Mouse (Mus musculus): Measurements from ENCODE around the gene Bcl2l15. TPM values are rescaled to one million over a fixed set of nuclear protein-coding genes. Genes with fewer than 3 reads are reported as not detected.
"Not testable (repeated sequence)": the region's sequence is repeated elsewhere in the genome, so short reads cannot be mapped to it uniquely, and the experiment has no call there.

Bcl2l15 gene
- polyA plus RNA-seq, 1 experiment from 2014 or later: 0.08 TPM

- no peak overlapping the region for H3K9ac ChIP-seq (ENCODE audit: low read depth, low read length)
- H3K27me3 ChIP-seq (ENCODE audit: insufficient read depth, low read length): no peaks in the 10 kb centered on the region
- H3K4me1 ChIP-seq (replicated peaks; ENCODE audit: insufficient read depth, low read length): no peaks in the 10 kb centered on the region
- no peak overlapping the region for H3K4me2 ChIP-seq (ENCODE audit: low read length)
- DNase-seq (ENCODE audit: low spot score) (no peak), ATAC-seq (replicated peaks; ENCODE audit: low FRiP score, low read depth) (no peak)
- no peaks in the 10 kb centered on the region for H3K36me3 ChIP-seq (ENCODE audit: insufficient read depth, low read length)
- H3K27ac ChIP-seq: no peak overlapping the region
- WGBS: 76% methylated on average over 3 of the region's 3 CpGs
- no peaks in the 10 kb centered on the region for H3K9me3 ChIP-seq (replicated peaks; ENCODE audit: low read length)
- TF ChIP-seq CTCF (IDR thresholded peaks at IDR 0.05; ENCODE audit: low read depth): no peak
- no peak overlapping the region for H3K4me3 ChIP-seq (replicated peaks; ENCODE audit: low read depth, low read length)
Observed at GRCm38 (mm10) chr3:103829036-103829435, 3.4 kb upstream of the Bcl2l15 start.

DNA sequence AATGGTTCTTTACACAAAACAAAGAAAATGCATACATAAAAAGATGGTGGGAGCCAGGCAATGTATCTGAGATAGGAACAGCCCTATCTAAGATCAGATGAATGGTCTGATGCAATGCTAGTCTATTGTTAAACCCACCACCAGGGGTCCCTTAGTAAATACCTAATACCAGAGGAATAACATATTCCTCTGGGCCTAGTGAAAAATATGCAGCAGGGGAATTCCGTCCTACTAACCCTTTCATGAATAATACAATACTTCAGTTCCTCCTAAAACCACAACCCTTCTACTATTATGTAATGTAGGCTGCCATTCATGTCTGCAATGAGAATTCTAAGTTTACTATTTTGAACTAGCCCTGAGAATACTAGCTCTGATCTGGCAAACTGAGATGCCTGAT, 1.7 kb upstream of the Bcl2l15 start:
- H3K4me1 ChIP-seq (replicated peaks; ENCODE audit: insufficient read depth, low read length); H3K9ac ChIP-seq (ENCODE audit: low read depth, low read length); H3K4me3 ChIP-seq (replicated peaks; ENCODE audit: low read depth, low read length); H3K9me3 ChIP-seq (replicated peaks; ENCODE audit: low read length); ATAC-seq (replicated peaks; ENCODE audit: low FRiP score, low read depth); H3K27ac ChIP-seq; H3K27me3 ChIP-seq (ENCODE audit: insufficient read depth, low read length); H3K4me2 ChIP-seq (ENCODE audit: low read length); H3K36me3 ChIP-seq (ENCODE audit: insufficient read depth, low read length): not testable (repeated sequence)
- 72% methylated on average over 1 of the region's 1 CpGs for WGBS
- TF ChIP-seq CTCF (IDR thresholded peaks at IDR 0.05; ENCODE audit: low read depth): peak; percentile 53
- peak; percentile 34 for DNase-seq (ENCODE audit: low spot score)

DNA sequence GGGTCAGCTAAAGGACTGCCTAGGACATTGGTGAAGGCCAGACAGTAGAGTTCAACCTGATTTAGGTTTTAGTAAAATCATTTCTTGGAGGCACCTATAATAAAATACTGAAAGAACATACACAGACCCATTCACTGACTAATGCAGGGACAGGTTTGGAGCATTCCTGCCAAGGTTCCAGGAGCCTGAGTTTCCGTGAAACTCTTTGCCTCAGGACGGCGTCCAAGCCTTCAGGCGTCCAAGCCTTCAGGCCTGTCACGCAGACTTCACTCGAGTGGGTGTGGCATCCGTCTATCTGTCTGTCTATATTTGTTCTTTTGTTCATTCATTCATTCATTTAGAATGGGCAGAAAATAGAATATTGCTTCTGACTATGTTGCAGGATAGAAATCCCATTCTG, 1.3 kb upstream of the Bcl2l15 start:
- Histone ChIP-seq H3K9me3 (replicated peaks; ENCODE audit: low read length) (no peaks in the 10 kb centered on the region), H3K4me1 (replicated peaks; ENCODE audit: insufficient read depth, low read length) (no peaks in the 10 kb centered on the region), H3K4me3 (replicated peaks; ENCODE audit: low read depth, low read length) (no peak overlapping the region), H3K27me3 (ENCODE audit: insufficient read depth, low read length) (no peaks in the 10 kb centered on the region), H3K27ac (no peak overlapping the region), H3K4me2 (ENCODE audit: low read length) (no peak overlapping the region), H3K9ac (ENCODE audit: low read depth, low read length) (no peak overlapping the region), H3K36me3 (ENCODE audit: insufficient read depth, low read length) (no peaks in the 10 kb centered on the region)
- DNase-seq (ENCODE audit: low spot score): no peak
- no peak for TF ChIP-seq CTCF (IDR thresholded peaks at IDR 0.05; ENCODE audit: low read depth)
- ATAC-seq (replicated peaks; ENCODE audit: low FRiP score, low read depth): no peak
- WGBS: 77% methylated on average over 7 of the region's 7 CpGs

DNA sequence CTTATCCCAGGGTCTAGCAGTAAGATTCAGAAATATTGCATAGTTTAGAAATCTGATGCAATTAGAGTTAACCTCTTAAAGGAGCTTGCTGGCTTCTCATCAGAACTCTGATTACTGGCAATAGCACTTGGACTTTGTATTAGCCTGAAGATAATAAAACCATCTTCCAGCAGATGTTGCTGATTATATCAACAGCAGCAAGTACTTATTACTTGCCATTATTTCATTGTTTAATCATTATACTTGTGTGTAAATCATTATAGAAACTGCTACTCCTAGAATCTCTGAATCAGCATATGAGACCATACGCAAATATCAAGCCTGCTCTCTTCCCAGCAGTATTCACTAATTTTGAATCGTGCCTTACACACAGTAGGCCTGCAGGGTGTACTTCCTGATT, 1.6 kb downstream of the Bcl2l15 start:
- Histone ChIP-seq H3K36me3 (ENCODE audit: insufficient read depth, low read length) (no peaks in the 10 kb centered on the region), H3K27ac (no peak overlapping the region), H3K4me3 (replicated peaks; ENCODE audit: low read depth, low read length) (no peak overlapping the region), H3K27me3 (ENCODE audit: insufficient read depth, low read length) (no peaks in the 10 kb centered on the region), H3K4me1 (replicated peaks; ENCODE audit: insufficient read depth, low read length) (no peaks in the 10 kb centered on the region), H3K9me3 (replicated peaks; ENCODE audit: low read length) (no peaks in the 10 kb centered on the region), H3K4me2 (ENCODE audit: low read length) (no peak overlapping the region), H3K9ac (ENCODE audit: low read depth, low read length) (no peak overlapping the region)
- 78% methylated on average over 2 of the region's 2 CpGs for WGBS
- no peak for ATAC-seq (replicated peaks; ENCODE audit: low FRiP score, low read depth)
- TF ChIP-seq CTCF (IDR thresholded peaks at IDR 0.05; ENCODE audit: low read depth): no peak
- no peak for DNase-seq (ENCODE audit: low spot score)

DNA sequence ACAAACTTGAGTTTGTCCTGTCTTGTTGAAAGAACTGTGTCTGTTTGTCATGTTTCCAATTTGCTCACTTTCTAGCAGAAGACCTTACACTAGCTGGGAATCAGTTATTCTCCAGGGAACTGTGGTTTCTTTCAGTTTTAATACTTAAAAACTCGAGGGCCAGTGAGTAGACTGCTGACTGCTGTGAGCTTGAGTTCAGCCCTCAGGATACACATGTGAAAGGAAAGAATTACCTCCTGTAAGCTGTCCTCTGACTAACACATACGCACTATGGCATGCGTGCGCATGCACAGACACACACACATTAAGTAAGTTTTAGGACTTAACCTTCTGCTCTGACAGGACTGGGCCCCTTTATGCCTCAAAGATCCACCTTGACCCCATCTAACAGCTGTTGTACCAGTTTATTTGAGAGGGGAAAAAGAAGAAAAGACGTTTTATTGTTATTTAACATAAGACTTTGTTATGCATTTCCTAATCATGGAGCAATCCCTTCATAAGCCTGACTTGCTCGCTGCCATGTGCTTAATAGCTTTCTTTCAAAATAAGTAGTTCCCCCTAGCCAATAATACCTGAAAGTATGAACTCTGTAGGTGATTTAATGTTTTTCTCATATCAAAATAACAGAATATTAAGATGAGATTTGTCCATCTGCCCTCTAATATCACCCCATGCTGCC, 3.0 kb downstream of the Bcl2l15 start:
- Histone ChIP-seq H3K4me3 (replicated peaks; ENCODE audit: low read depth, low read length) (no peak overlapping the region), H3K4me2 (ENCODE audit: low read length) (no peak overlapping the region), H3K9me3 (replicated peaks; ENCODE audit: low read length) (no peaks in the 10 kb centered on the region), H3K27me3 (ENCODE audit: insufficient read depth, low read length) (no peaks in the 10 kb centered on the region), H3K9ac (ENCODE audit: low read depth, low read length) (no peak overlapping the region), H3K4me1 (replicated peaks; ENCODE audit: insufficient read depth, low read length) (no peaks in the 10 kb centered on the region), H3K27ac (no peak overlapping the region), H3K36me3 (ENCODE audit: insufficient read depth, low read length) (no peaks in the 10 kb centered on the region)
- WGBS: 79% methylated on average over 6 of the region's 6 CpGs
- ATAC-seq (replicated peaks; ENCODE audit: low FRiP score, low read depth) (no peak), DNase-seq (ENCODE audit: low spot score) (no peak)
- no peak for TF ChIP-seq CTCF (IDR thresholded peaks at IDR 0.05; ENCODE audit: low read depth)

DNA sequence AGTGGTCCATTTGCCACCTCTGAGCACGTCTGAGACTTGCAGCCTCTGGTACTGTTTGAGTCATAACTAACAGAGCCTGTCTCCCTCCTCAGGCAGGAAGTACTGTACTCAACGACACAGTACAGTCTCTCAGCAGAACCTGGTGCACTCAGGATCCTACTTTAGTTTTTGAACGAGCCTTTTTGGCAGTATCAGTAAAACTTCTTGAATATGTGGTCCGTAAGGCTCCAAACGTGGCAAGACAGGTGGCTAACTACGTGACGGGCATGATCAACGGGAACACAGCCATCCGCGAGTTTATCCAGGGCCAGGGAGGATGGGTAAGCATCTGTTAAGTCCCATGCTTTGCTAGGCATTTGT, 3.5 kb downstream of the Bcl2l15 start:
- Histone ChIP-seq H3K36me3 (ENCODE audit: insufficient read depth, low read length) (no peaks in the 10 kb centered on the region), H3K27me3 (ENCODE audit: insufficient read depth, low read length) (no peaks in the 10 kb centered on the region), H3K4me3 (replicated peaks; ENCODE audit: low read depth, low read length) (no peak overlapping the region), H3K9me3 (replicated peaks; ENCODE audit: low read length) (no peaks in the 10 kb centered on the region), H3K27ac (no peak overlapping the region), H3K4me2 (ENCODE audit: low read length) (no peak overlapping the region), H3K4me1 (replicated peaks; ENCODE audit: insufficient read depth, low read length) (no peaks in the 10 kb centered on the region), H3K9ac (ENCODE audit: low read depth, low read length) (no peak overlapping the region)
- no peak for TF ChIP-seq CTCF (IDR thresholded peaks at IDR 0.05; ENCODE audit: low read depth)
- ATAC-seq (replicated peaks; ENCODE audit: low FRiP score, low read depth): no peak
- WGBS: 75% methylated on average over 10 of the region's 10 CpGs
- no peak for DNase-seq (ENCODE audit: low spot score)

GRCm38 (mm10) chr3:103836453-103836852, 4.1 kb downstream of the Bcl2l15 start:
- no peak for DNase-seq (ENCODE audit: low spot score)

More at GRCm38 (mm10) chr3:103836453-103836852, 4.1 kb downstream of the Bcl2l15 start:
- no peak for TF ChIP-seq CTCF (IDR thresholded peaks at IDR 0.05; ENCODE audit: low read depth)
- no peak for ATAC-seq (replicated peaks; ENCODE audit: low FRiP score, low read depth)
- no peak overlapping the region for H3K4me2 ChIP-seq (ENCODE audit: low read length)
- H3K4me3 ChIP-seq (replicated peaks; ENCODE audit: low read depth, low read length): no peak overlapping the region
- H3K27me3 ChIP-seq (ENCODE audit: insufficient read depth, low read length): no peaks in the 10 kb centered on the region
- H3K36me3 ChIP-seq (ENCODE audit: insufficient read depth, low read length): no peaks in the 10 kb centered on the region
- no peaks in the 10 kb centered on the region for H3K9me3 ChIP-seq (replicated peaks; ENCODE audit: low read length)
- no peaks in the 10 kb centered on the region for H3K4me1 ChIP-seq (replicated peaks; ENCODE audit: insufficient read depth, low read length)
- no peak overlapping the region for H3K27ac ChIP-seq
- H3K9ac ChIP-seq (ENCODE audit: low read depth, low read length): no peak overlapping the region
- WGBS: 96% methylated on average over 5 of the region's 5 CpGs
